Mouse (Mus musculus) c-Kit-positive CD71-positive TER-119-negative erythroid progenitor cells, embryonic 14.5 days (primary cell): ENCODE measurements at regions not wholly inside any gene's neighbourhood (a gene's known extent, or its start where the extent isn't known, plus 50 kb on each side); places are given as distances from the start of the nearest gene placed in this dataset.
"Not testable (repeated sequence)": the region's sequence is repeated elsewhere in the genome, so short reads cannot be mapped to it uniquely, and the experiment has no call there.

ENCODE experiments used
- DNase-seq: peaks from one replicate; pipeline ENCODE4 v3.0.0-alpha.2; 2013; ENCODE audit warnings: low read depth

GRCm38 (mm10) chr11:27105920-27106319, 512.1 kb upstream of the Vrk2 start:
- no peak for DNase-seq

- DNase-seq, result no peak
These were observed 509.1 kb upstream of the Vrk2 start for GRCm38 (mm10) chr11:27102906-27103305.

- DNase-seq, result no peak
These were observed 508.2 kb upstream of the Vrk2 start for GRCm38 (mm10) chr11:27102045-27102444.

- DNase-seq, result no peak
These were observed 502.8 kb upstream of the Vrk2 start for GRCm38 (mm10) chr11:27096615-27097014.

- not testable (repeated sequence) for DNase-seq
These were observed 501.7 kb upstream of the Vrk2 start for GRCm38 (mm10) chr11:27095460-27095859.

GRCm38 (mm10) chr11:27086516-27086915, 492.7 kb upstream of the Vrk2 start:
- no peak for DNase-seq

- DNase-seq, result no peak
These were observed 487.4 kb upstream of the Vrk2 start for GRCm38 (mm10) chr11:27081188-27081587.

- DNase-seq, result no peak
These were observed 476.6 kb upstream of the Vrk2 start for GRCm38 (mm10) chr11:27070381-27070780.

GRCm38 (mm10) chr11:27027243-27027852, 433.5 kb upstream of the Vrk2 start:
- DNase-seq, result no peak

GRCm38 (mm10) chr11:27025500-27025899, 431.7 kb upstream of the Vrk2 start:
- no peak for DNase-seq

- no peak for DNase-seq
These were observed 402.7 kb upstream of the Vrk2 start for GRCm38 (mm10) chr11:26996292-26997099.

- DNase-seq, result no peak
These were observed 387.4 kb upstream of the Vrk2 start for GRCm38 (mm10) chr11:26981216-26981615.

GRCm38 (mm10) chr11:26972533-26973081, 378.8 kb upstream of the Vrk2 start:
- DNase-seq, result no peak

GRCm38 (mm10) chr11:26971161-26971560, 377.4 kb upstream of the Vrk2 start:
- no peak for DNase-seq

- no peak for DNase-seq
These were observed 373.6 kb upstream of the Vrk2 start for GRCm38 (mm10) chr11:26967427-26967826.

- DNase-seq, result no peak
These were observed 369.3 kb upstream of the Vrk2 start for GRCm38 (mm10) chr11:26962928-26963667.

GRCm38 (mm10) chr11:26962040-26962927, 368.5 kb upstream of the Vrk2 start:
- no peak for DNase-seq

GRCm38 (mm10) chr11:26961336-26961980, 367.7 kb upstream of the Vrk2 start:
- DNase-seq, result peak; percentile 38

GRCm38 (mm10) chr11:26956153-26956552, 362.4 kb upstream of the Vrk2 start:
- DNase-seq, result no peak

- DNase-seq, result no peak
These were observed 338.0 kb upstream of the Vrk2 start for GRCm38 (mm10) chr11:26931766-26932165.

- DNase-seq, result no peak
These were observed 313.3 kb upstream of the Vrk2 start for GRCm38 (mm10) chr11:26907099-26907498.
